Mouse (Mus musculus): Measurements from ENCODE around the gene Itprid2.

- TF ChIP-seq EP300 (IDR thresholded peaks at IDR 0.05; ENCODE audit: low read depth) (no peak), CTCF (IDR thresholded peaks at IDR 0.05; ENCODE audit: low read depth) (no peak)
These were observed 33.4 kb upstream of the Itprid2 start for GRCm38 (mm10) chr2:79601691-79602116.

Measured in liver, postnatal 0 days (tissue).